Mouse (Mus musculus) spleen, adult 10 weeks (tissue): ENCODE results near the gene Slc25a45. TPM values are rescaled to one million over a fixed set of nuclear protein-coding genes. Genes with fewer than 3 reads are reported as not detected.

ENCODE experiments used
- polyA plus RNA-seq: library from polyadenylated mRNA; stranded (reverse); fragments of 350-450 nt; fragmentation: Illumina TruSeq; extraction: RNeasy Lipid Tissue Mini Kit (QIAGEN cat#74804); gene quantifications from one replicate; pipeline ENCODE4 v1.2.3, GENCODE M21; 2015; ENCODE audit warnings: low replicate concordance; ENCODE audit not compliant: insufficient read depth

The Slc25a45 gene
- 35.5 TPM for polyA plus RNA-seq

DNA sequence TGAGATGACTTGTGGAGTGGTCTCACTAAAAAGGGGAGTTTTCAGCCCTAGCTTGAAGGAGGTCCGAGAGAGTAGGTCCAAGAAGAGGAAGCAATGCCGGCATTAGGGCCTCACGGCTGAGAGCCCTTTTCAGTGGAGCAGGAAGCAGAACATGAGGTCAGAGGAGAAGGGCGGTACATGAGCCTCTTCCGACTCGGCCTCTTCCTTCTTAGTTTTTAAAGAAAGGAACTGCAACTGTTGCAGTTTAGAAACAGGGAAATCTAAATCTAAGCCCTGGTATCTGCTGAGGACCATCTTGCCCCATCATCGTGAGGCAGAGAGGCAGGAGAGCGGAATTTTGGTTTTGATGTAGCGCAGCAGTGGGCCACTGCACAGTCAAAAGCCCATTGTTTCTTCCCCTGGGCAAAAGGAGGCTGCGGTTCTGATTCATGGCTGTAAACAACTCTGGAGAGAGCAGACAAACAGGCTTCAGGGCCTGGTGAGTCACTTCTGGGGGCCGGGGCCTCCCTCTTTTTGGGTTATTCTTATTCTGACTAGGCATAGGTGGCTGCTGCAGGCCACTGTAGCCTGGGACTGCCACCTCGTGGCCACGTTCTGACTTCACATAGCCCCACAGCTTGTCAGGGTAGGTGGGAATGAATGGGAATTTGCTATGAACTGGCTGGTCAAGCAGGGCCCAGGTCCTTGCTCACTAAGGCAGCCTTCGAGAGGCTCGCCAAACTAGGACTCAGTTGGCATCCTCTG is at the start of gene Slc25a45:
Gene Slc25a45 (plus strand): TSS at position 191 of the 744 bp plus-strand sequence.

GRCm38 (mm10) chr19:5874969-5875480 is 2.6 kb upstream of the Slc25a45 start, which contains the start of gene Frmd8:
Gene Frmd8, minus strand, starts transcription at chr19:5875274.

DNA sequence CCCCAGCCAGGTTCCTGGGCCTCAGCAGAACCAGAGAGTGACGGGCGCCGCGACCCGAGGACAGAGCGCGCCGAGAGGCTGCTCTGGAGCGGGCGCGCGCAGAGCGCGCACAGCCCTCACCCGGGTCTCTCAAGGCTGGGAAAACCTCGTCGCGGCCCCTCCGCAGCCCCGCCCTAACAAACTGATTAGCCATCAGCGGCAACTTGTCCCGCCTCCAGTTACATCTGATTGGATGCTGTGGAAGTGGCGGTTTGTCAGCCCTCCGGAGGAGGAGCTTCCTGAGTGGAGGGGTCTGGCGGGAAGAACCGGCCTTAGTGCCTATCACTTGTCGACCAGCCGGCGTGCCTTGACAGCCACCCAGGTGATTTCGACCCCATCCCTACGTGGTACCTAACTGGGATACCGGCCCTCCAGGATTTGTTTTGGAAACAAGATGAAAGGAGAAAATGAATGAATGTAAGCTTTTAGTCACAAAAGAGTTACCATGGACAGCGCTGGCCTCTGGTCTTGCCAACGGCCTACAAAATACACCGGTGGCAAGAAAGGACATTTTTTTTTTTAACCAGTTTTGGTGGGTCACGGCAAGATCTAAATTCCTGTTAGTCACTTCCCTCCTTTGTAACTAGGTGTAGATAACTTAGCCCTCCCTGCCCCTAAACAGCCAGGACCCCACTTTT is 16.5 kb downstream of the Slc25a45 start, which contains the start of gene Tigd3:
Gene Tigd3 (minus strand): TSS at position 148 of the 677 bp plus-strand sequence.

GRCm38 (mm10) chr19:5913007-5913719 is 35.6 kb downstream of the Slc25a45 start, which contains the start of gene Dpf2:
Gene Dpf2, minus strand, starts transcription at chr19:5913010.

GRCm38 (mm10) chr19:5924713-5925093 is 47.1 kb downstream of the Slc25a45 start, which contains the start of gene Cdc42ep2:
Gene Cdc42ep2, minus strand, starts transcription at chr19:5924816.

Other genes starting within 250 kb of the Slc25a45 start
- 29.6 TPM for gene Rela, start 240.3 kb upstream of the Slc25a45 start, polyA plus RNA-seq
- gene Sipa1, start 214.1 kb upstream of the Slc25a45 start, polyA plus RNA-seq, result 103 TPM
- 12.7 TPM for gene Map3k11, start 189.1 kb upstream of the Slc25a45 start, polyA plus RNA-seq
- gene Pcnx3, start 188.9 kb upstream of the Slc25a45 start, polyA plus RNA-seq, result 25.8 TPM
- not detected for gene Kcnk7, start 173.4 kb upstream of the Slc25a45 start, polyA plus RNA-seq
- 29.0 TPM for gene Ehbp1l1, start 151.5 kb upstream of the Slc25a45 start, polyA plus RNA-seq
- 8.4 TPM for gene Fam89b, start 148.2 kb upstream of the Slc25a45 start, polyA plus RNA-seq
- 9.0 TPM for gene Ltbp3, start 136.9 kb upstream of the Slc25a45 start, polyA plus RNA-seq
- gene Scyl1, start 106.4 kb upstream of the Slc25a45 start, polyA plus RNA-seq, result 17.1 TPM
- 18.0 TPM for gene Frmd8, start 2.5 kb upstream of the Slc25a45 start, polyA plus RNA-seq
- 0.84 TPM for gene Tigd3, start 16.3 kb downstream of the Slc25a45 start, polyA plus RNA-seq
- 103 TPM for gene Dpf2, start 35.2 kb downstream of the Slc25a45 start, polyA plus RNA-seq
- 6.4 TPM for gene Cdc42ep2, start 47.0 kb downstream of the Slc25a45 start, polyA plus RNA-seq
- 30.6 TPM for gene Pola2, start 86.4 kb downstream of the Slc25a45 start, polyA plus RNA-seq
- gene Slc22a20, start 108.3 kb downstream of the Slc25a45 start, polyA plus RNA-seq, result not detected
- gene Capn1, start 138.1 kb downstream of the Slc25a45 start, polyA plus RNA-seq, result 28.9 TPM
- 42.1 TPM for gene Syvn1, start 168.8 kb downstream of the Slc25a45 start, polyA plus RNA-seq
- 48.0 TPM for gene Mrpl49, start 180.0 kb downstream of the Slc25a45 start, polyA plus RNA-seq
- 1,233 TPM for gene Fau, start 180.0 kb downstream of the Slc25a45 start, polyA plus RNA-seq
- gene Znhit2, start 183.4 kb downstream of the Slc25a45 start, polyA plus RNA-seq, result 0.99 TPM
- gene Tm7sf2, start 190.6 kb downstream of the Slc25a45 start, polyA plus RNA-seq, result 8.7 TPM
- 47.4 TPM for gene Vps51, start 199.4 kb downstream of the Slc25a45 start, polyA plus RNA-seq
- gene Tmem262, start 202.2 kb downstream of the Slc25a45 start, polyA plus RNA-seq, result not detected
- gene Gm28374, start 204.4 kb downstream of the Slc25a45 start, polyA plus RNA-seq, result not detected
- gene Zfpl1, start 207.1 kb downstream of the Slc25a45 start, polyA plus RNA-seq, result 12.9 TPM
- gene Cdca5, start 207.2 kb downstream of the Slc25a45 start, polyA plus RNA-seq, result 8.2 TPM
- gene AC131692.1, start 216.6 kb downstream of the Slc25a45 start, polyA plus RNA-seq, result 0.47 TPM
- gene Naaladl1, start 228.0 kb downstream of the Slc25a45 start, polyA plus RNA-seq, result not detected
- 4.3 TPM for gene Sac3d1, start 240.8 kb downstream of the Slc25a45 start, polyA plus RNA-seq